Mouse (Mus musculus): ENCODE results near the gene Fzd2. TPM values are rescaled to one million over a fixed set of nuclear protein-coding genes. Genes with fewer than 3 reads are reported as not detected.
A peak's percentile ranks its signal among the peaks of the same experiment; 100 is the strongest.

Fzd2 gene
- polyA plus RNA-seq, 1 experiment from 2014 or later, result 8.2 TPM

DNA sequence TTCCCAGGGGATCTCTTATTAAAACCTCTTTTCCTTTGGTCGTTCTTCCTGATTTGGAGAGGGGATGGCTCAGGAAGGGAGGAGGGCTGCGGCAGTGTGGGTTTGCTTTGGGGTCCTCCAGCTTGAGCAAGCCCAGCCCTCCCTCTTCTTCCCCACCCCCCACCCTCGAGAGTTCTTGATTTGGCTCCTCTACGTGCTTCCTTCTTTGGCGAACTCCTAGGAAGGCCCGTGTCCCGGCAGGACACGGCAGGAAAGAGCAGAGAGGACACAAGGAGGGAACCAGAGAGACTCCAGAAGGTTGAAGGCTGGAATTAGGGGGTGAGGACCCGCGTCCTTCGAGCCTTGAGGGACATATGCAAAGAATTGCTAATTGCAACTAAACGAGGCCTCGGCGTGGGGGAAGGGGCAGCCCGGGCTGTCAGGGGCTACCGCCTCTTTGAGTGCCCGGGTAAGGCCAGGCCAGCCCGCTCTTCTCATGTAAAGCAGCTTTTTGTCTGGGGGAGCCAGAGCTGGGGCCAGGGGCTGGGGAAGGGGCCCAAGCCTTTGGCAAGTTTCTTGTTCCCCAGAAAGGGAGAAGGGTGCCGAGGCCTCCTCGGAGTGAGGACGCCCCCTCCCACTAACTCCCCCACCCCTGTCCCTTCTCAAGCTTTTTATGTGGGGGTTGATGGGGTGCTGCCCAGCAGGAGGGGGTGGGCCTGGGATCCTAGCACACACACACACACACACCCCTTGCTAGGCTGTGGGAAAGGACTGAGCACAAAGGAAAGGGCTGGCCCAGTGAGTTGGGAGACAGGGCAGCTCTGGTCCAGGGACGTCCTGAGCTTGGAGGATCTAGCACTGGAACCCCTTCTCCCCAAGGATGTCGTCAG is 24.8 kb upstream of the Fzd2 start, which contains the start of gene Gm11627:
Gene Gm11627, minus strand, starts transcription at position 297 of the 869 bp plus-strand sequence.
- DNase-seq (ENCODE audit: low spot score) (no peak), ATAC-seq (ENCODE audit: low FRiP score) (peak; percentile 85; the same call in 1 of the 2 replicates)
- Histone ChIP-seq H3K4me3 (replicated peaks; ENCODE audit: low read length) (peak within 1 kb of the TSS; percentile 18), H3K4me2 (replicated peaks) (peak within 1 kb of the TSS; percentile 44), H3K9ac (no peak within 1 kb of the TSS), H3K9me3 (ENCODE audit: control insufficient read depth, low read length) (no peaks in the 10 kb centered on the region), H3K36me3 (replicated peaks; ENCODE audit: control insufficient read depth, insufficient read depth) (no peaks in the 10 kb centered on the region), H3K4me1 (replicated peaks; ENCODE audit: control insufficient read depth, insufficient read depth, low read length) (peaks cover 20% of the 10 kb centered on the region; the same call in 1 of the 2 replicates), H3K27me3 (ENCODE audit: control insufficient read depth, insufficient read depth, low read length) (no peaks in the 10 kb centered on the region), H3K27ac (peak within 1 kb of the TSS; percentile 44)
- WGBS, result 3% methylated on average over 23 of the region's 23 CpGs

DNA sequence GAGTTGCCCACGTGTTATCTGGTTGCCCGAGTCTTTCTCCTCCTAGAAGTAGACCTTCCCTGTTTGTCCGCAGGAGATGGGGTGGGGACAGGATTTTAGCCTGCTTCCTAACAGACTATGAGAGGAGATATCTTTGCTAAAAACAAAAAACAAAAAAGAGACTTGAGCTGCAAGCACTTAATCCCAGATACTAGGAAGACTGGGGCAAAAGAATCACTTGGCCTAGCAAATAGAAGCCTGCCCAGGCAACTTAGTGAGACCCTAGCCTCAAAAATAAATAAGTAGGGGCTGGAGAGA is 24.2 kb upstream of the Fzd2 start:
- H3K4me1 ChIP-seq (replicated peaks; ENCODE audit: control insufficient read depth, insufficient read depth, low read length), result peaks cover 20% of the 10 kb centered on the region; the same call in 1 of the 2 replicates
- no peak overlapping the region for H3K4me2 ChIP-seq (replicated peaks)
- DNase-seq (ENCODE audit: low spot score) (no peak), ATAC-seq (ENCODE audit: low FRiP score) (no peak)
- H3K36me3 ChIP-seq (replicated peaks; ENCODE audit: control insufficient read depth, insufficient read depth), result no peaks in the 10 kb centered on the region
- no peaks in the 10 kb centered on the region for H3K27me3 ChIP-seq (ENCODE audit: control insufficient read depth, insufficient read depth, low read length)
- H3K9me3 ChIP-seq (ENCODE audit: control insufficient read depth, low read length), result no peaks in the 10 kb centered on the region
- no peak overlapping the region for H3K9ac ChIP-seq
- 16% methylated on average over 3 of the region's 3 CpGs for WGBS
- H3K27ac ChIP-seq, result peak overlapping the region; percentile 44; the same call in 1 of the 2 replicates
- H3K4me3 ChIP-seq (replicated peaks; ENCODE audit: low read length), result no peak overlapping the region

DNA sequence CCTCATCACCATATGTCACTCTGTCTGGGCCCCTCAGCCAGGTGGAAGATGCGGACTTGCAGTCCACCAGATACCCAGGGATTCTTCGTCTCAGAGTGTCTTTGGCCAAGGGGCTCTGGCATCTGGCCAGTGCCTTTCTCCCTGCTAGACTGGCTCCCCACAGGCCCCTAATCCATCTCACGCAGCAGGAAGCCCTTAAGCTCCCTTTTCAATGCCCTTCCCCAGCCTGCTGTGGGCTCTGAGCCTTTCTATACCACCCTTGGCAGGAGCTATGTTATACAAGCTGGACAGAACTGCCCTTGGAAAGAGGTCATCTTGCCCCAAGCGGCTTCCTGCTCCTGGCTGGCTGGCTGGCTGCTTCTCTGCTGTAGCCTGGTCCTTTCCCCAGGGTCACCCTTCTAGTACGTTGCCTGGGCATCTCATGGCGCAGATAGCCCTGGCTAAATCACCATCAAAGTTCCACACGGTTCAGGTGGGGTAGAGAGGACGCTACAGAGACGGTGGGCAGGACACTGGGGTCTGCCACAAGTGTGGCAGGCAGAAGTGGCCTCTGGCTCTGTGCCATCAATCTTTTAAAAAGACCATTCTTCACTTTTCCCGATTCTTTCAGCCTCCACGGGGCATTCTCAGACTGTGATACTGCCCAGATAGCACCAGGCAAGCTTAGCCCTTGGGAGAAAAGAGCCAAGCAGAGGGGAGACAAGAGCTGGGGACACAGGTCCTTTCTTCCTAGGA is 22.7 kb upstream of the Fzd2 start:
- no peaks in the 10 kb centered on the region for H3K36me3 ChIP-seq (replicated peaks; ENCODE audit: control insufficient read depth, insufficient read depth)
- H3K4me3 ChIP-seq (replicated peaks; ENCODE audit: low read length), result no peak overlapping the region
- peaks cover 20% of the 10 kb centered on the region; the same call in 1 of the 2 replicates for H3K4me1 ChIP-seq (replicated peaks; ENCODE audit: control insufficient read depth, insufficient read depth, low read length)
- H3K4me2 ChIP-seq (replicated peaks), result no peak overlapping the region
- H3K9me3 ChIP-seq (ENCODE audit: control insufficient read depth, low read length), result no peaks in the 10 kb centered on the region
- H3K27ac ChIP-seq, result peak overlapping the region; percentile 23; the same call in 1 of the 2 replicates
- WGBS, result 10% methylated on average over 11 of the region's 11 CpGs
- no peak for ATAC-seq (ENCODE audit: low FRiP score)
- no peaks in the 10 kb centered on the region for H3K27me3 ChIP-seq (ENCODE audit: control insufficient read depth, insufficient read depth, low read length)
- no peak overlapping the region; the same call in 1 of the 2 replicates for H3K9ac ChIP-seq
- DNase-seq (ENCODE audit: low spot score), result no peak

DNA sequence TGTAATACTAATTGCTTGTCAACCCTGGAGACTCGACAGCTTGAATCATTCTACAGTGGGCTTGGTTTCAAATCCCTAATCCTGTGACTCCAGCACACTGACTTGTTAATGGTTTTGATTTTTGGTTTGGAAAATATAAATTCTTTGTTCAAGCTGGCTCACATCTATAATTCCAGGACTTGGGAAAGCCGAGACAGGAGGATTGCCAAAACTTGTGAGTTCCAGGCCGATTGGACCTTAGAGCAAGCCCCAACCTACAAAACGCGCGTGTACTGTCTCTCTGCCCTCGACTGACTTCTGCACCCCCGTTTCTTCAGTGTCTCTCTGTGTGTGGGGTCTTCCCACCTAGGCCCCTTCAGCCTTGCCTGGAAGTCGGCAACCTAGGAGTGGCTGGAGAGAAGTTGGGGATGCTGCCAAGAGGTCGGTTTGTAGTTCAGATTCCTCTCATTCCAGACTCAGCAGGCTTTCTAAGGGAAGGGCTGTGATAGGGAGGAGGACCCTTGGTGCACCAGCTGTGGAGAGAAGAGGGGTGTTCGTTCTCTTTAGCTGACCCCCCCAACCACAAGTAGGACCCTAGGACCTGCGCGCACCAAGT is 22.1 kb upstream of the Fzd2 start:
- no peaks in the 10 kb centered on the region for H3K36me3 ChIP-seq (replicated peaks; ENCODE audit: control insufficient read depth, insufficient read depth)
- 21% methylated on average over 13 of the region's 13 CpGs for WGBS
- H3K9me3 ChIP-seq (ENCODE audit: control insufficient read depth, low read length), result no peaks in the 10 kb centered on the region
- peaks cover 20% of the 10 kb centered on the region; the same call in 1 of the 2 replicates for H3K4me1 ChIP-seq (replicated peaks; ENCODE audit: control insufficient read depth, insufficient read depth, low read length)
- DNase-seq (ENCODE audit: low spot score), result no peak
- no peak for ATAC-seq (ENCODE audit: low FRiP score)
- H3K27ac ChIP-seq, result peak overlapping the region; percentile 23; the same call in 1 of the 2 replicates
- H3K4me2 ChIP-seq (replicated peaks), result no peak overlapping the region
- no peak overlapping the region for H3K4me3 ChIP-seq (replicated peaks; ENCODE audit: low read length)
- H3K27me3 ChIP-seq (ENCODE audit: control insufficient read depth, insufficient read depth, low read length), result no peaks in the 10 kb centered on the region
- no peak overlapping the region for H3K9ac ChIP-seq

DNA sequence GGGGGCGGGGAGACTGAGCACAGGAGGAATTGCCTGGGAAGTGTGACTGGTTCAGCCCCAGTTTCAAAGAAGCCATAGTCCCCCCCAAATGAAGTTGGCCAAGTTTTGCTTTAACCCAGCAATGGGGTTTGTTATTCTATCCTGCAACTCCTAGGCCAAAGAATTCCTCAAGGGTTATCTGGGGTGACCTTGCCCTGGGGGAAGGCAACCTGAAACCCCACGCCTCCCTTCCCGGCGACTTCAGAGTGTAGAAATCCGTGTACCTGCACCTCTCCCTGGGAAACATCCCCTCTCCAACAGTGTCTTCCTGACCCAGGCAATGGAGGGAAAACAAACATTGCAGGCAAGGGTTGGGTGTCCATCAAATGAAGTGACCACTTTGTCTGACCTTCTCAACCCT is 21.5 kb upstream of the Fzd2 start:
- Histone ChIP-seq H3K27ac (no peak overlapping the region), H3K27me3 (ENCODE audit: control insufficient read depth, insufficient read depth, low read length) (no peaks in the 10 kb centered on the region), H3K4me2 (replicated peaks) (no peak overlapping the region), H3K9ac (no peak overlapping the region), H3K4me3 (replicated peaks; ENCODE audit: low read length) (no peak overlapping the region), H3K9me3 (ENCODE audit: control insufficient read depth, low read length) (no peaks in the 10 kb centered on the region), H3K36me3 (replicated peaks; ENCODE audit: control insufficient read depth, insufficient read depth) (no peaks in the 10 kb centered on the region), H3K4me1 (replicated peaks; ENCODE audit: control insufficient read depth, insufficient read depth, low read length) (peaks cover 20% of the 10 kb centered on the region; the same call in 1 of the 2 replicates)
- DNase-seq (ENCODE audit: low spot score), result no peak
- WGBS, result 20% methylated on average over 5 of the region's 5 CpGs
- ATAC-seq (ENCODE audit: low FRiP score), result no peak

DNA sequence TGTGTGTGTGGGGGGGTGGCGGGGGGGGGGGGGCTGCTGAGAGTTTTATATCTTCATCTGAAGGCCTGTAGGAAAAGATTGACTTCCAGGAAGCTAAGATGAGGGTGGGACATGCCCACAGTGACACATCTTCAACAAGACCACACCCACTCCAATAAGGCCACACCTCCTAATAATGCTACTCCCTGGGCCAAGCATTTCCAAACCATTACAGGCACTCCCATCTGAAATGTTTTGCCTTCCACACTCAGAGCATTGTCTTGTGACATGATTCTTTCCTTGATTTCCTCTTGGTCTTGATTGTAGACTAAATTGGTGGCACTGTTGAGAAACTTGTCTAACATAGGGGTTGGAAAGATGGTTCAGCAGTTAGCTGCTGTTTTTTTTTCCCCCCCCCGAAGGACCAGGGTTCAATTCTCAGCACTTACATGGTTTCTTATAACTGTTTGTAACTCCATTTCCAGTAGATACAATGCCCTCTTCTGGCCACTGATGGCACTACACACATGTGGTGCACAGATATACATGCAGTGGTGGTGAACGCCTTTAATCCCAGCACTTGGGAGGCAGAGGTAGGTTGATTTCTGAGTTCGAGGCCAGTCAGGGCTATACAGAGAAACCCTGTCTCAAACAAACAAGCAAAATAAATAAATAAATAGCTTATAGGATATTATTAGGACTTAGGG is 17.6 kb upstream of the Fzd2 start:
- no peak for ATAC-seq (ENCODE audit: low FRiP score)
- WGBS, result 95% methylated on average over 4 of the region's 4 CpGs
- Histone ChIP-seq H3K4me2 (replicated peaks) (no peak overlapping the region), H3K36me3 (replicated peaks; ENCODE audit: control insufficient read depth, insufficient read depth) (no peaks in the 10 kb centered on the region), H3K4me3 (replicated peaks; ENCODE audit: low read length) (no peak overlapping the region), H3K4me1 (replicated peaks; ENCODE audit: control insufficient read depth, insufficient read depth, low read length) (0 out of 2 replicates have a peak, but pooled peaks cover 2% of the 10 kb centered on the region), H3K9ac (no peak overlapping the region), H3K27ac (no peak overlapping the region), H3K9me3 (ENCODE audit: control insufficient read depth, low read length) (no peaks in the 10 kb centered on the region), H3K27me3 (ENCODE audit: control insufficient read depth, insufficient read depth, low read length) (no peaks in the 10 kb centered on the region)
- no peak for DNase-seq (ENCODE audit: low spot score)

DNA sequence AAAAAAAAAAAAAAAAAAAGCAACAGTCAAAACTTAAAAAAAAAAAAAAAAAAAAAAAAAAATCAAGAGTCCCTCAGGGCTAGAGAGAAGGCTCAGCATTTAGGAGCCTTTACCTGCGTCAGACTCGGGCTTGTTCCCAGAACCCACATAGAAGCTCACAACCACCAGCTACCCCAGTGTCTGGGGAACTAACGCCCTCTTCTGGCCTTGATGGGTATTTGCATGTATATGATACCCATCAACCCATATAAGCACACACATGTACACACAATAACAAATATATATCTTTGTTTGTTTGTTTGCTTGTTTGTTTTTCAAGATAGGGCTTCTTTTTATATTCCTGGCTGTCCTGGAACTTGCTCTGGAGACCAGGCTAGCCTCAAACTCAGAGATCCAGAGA is 16.6 kb upstream of the Fzd2 start:
- Histone ChIP-seq H3K4me3 (replicated peaks; ENCODE audit: low read length) (no peak overlapping the region), H3K27me3 (ENCODE audit: control insufficient read depth, insufficient read depth, low read length) (no peaks in the 10 kb centered on the region), H3K4me1 (replicated peaks; ENCODE audit: control insufficient read depth, insufficient read depth, low read length) (no peaks in the 10 kb centered on the region), H3K36me3 (replicated peaks; ENCODE audit: control insufficient read depth, insufficient read depth) (no peaks in the 10 kb centered on the region), H3K4me2 (replicated peaks) (no peak overlapping the region), H3K9me3 (ENCODE audit: control insufficient read depth, low read length) (no peaks in the 10 kb centered on the region), H3K9ac (no peak overlapping the region), H3K27ac (no peak overlapping the region)
- no peak for DNase-seq (ENCODE audit: low spot score)
- whole genome bisulfite sequencing, result 69% methylated on average over 3 of the region's 3 CpGs
- no peak for ATAC-seq (ENCODE audit: low FRiP score)

DNA sequence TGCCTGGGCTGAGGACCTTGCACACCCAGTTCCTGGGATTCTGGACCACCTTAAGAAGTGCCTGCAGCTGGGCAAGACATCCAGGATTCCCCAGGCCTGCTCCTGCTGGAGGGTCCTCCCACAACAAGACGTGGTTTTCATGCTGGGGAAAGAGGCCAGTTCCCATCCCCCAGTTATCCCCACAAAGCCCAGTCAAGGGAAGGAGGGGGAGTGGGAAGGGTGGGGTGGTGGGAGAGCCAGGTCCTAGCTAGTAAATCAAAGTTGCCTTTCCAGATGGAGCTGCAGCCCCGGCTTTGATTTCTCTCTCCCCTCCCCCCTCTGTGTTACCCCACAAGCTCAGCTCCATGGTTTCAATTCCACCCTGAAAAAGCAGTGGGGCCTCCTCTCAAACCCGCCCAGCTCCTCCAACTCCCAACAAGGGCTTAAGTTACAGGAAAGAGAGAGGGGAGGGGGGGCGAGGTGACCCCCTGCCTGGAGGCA is 8.8 kb upstream of the Fzd2 start:
- no peak overlapping the region for H3K4me3 ChIP-seq (replicated peaks; ENCODE audit: low read length)
- H3K27ac ChIP-seq, result no peak overlapping the region
- no peaks in the 10 kb centered on the region for H3K27me3 ChIP-seq (ENCODE audit: control insufficient read depth, insufficient read depth, low read length)
- DNase-seq (ENCODE audit: low spot score), result no peak
- H3K4me1 ChIP-seq (replicated peaks; ENCODE audit: control insufficient read depth, insufficient read depth, low read length), result no peaks in the 10 kb centered on the region
- no peak overlapping the region for H3K4me2 ChIP-seq (replicated peaks)
- no peak overlapping the region for H3K9ac ChIP-seq
- no peaks in the 10 kb centered on the region for H3K9me3 ChIP-seq (ENCODE audit: control insufficient read depth, low read length)
- ATAC-seq (ENCODE audit: low FRiP score), result no peak
- no peaks in the 10 kb centered on the region for H3K36me3 ChIP-seq (replicated peaks; ENCODE audit: control insufficient read depth, insufficient read depth)
- WGBS, result 11% methylated on average over 3 of the region's 4 CpGs

Data from hindbrain, embryonic 14.5 days (tissue).